Mouse (Mus musculus): ENCODE data around the gene Fcrla. TPM values are rescaled to one million over a fixed set of nuclear protein-coding genes. Genes with fewer than 3 reads are reported as not detected.

The Fcrla gene
- polyA plus RNA-seq, 1 experiment from 2014 or later = 0.67 TPM

DNA sequence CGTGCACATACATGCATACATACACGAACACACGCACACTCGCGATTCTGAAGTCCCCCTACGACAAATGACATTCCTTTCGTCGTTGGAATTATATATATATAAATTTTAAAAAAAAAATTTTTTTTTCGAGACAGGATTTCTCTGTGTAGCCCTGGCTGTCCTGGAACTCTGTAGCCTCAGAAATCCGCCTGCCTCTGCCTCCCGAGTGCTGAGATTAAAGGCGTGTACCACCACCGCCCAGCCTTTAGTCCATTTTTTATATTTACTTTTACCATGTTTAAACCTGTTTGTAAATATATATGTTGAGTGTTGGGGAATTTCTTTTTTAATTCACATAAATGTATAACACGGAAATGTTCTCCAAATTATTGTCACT, 58.5 kb downstream of the Fcrla start:
- H3K9me3 ChIP-seq (replicated peaks; ENCODE audit: control insufficient read depth, low read length) = no peaks in the 10 kb centered on the region
- H3K4me3 ChIP-seq (ENCODE audit: low read depth, low read length) = peak overlapping the region; percentile 67
- H3K27ac ChIP-seq (ENCODE audit: low read length) = peak overlapping the region; percentile 4; the same call in 1 of the 2 replicates
- H3K27me3 ChIP-seq (ENCODE audit: control insufficient read depth, insufficient read depth, low read depth, low read length) = no peaks in the 10 kb centered on the region
- WGBS (ENCODE audit: insufficient replicate concordance) = 12% methylated on average over 14 of the region's 14 CpGs
- H3K4me1 ChIP-seq (ENCODE audit: control insufficient read depth, low read depth, low read length) = peaks cover 12% of the 10 kb centered on the region
- peak overlapping the region; percentile 44 for H3K9ac ChIP-seq (ENCODE audit: low read depth, low read length)
- H3K4me2 ChIP-seq (ENCODE audit: low read depth, low read length) = peak overlapping the region; percentile 86
- no peak for ATAC-seq (ENCODE audit: low read depth)
- H3K36me3 ChIP-seq (ENCODE audit: control insufficient read depth, insufficient read depth) = peaks cover 2% of the 10 kb centered on the region; the same call in 1 of the 2 replicates

DNA sequence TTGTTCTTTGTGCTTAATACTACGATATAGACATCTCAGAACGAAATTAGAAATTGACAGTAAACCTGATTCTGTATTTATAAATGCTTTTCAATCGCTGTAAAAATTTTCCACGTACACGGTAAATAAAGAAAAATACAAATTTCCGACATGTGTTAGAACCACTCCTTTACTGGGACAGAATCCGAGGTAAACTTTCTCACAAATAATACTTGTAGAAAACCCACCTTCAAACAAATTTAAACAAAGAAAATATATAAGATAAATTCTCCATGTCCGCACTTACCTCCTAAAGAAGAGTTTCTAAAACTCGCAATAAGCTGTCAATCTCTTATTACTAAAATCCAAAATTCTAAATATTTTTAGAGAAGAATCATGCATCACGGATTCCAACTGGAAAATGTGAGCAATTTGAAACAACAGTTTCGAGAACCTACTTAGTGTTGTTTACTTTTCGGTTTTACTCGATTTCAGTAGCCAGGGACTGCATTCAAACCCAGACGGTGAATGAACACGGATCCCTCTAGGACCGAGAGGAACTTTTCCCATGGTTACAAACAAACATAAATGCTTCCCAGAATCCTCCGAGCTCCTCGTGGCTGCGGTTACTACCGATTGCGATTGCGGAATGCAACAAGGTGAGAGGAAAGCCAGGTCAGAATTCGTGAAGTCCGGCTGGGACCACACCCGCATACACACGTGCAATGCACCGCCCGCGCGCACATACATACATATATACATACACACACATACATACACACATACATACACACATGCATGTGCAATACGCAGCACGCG, 59.1 kb downstream of the Fcrla start:
- peak overlapping the region; percentile 86 for H3K4me2 ChIP-seq (ENCODE audit: low read depth, low read length)
- peaks cover 2% of the 10 kb centered on the region; the same call in 1 of the 2 replicates for H3K36me3 ChIP-seq (ENCODE audit: control insufficient read depth, insufficient read depth)
- H3K4me1 ChIP-seq (ENCODE audit: control insufficient read depth, low read depth, low read length) = peaks cover 17% of the 10 kb centered on the region
- WGBS (ENCODE audit: insufficient replicate concordance) = under 1% methylated on average over 33 of the region's 33 CpGs
- peak overlapping the region; percentile 92 for H3K9ac ChIP-seq (ENCODE audit: low read depth, low read length)
- ATAC-seq (ENCODE audit: low read depth) = peak; percentile 71
- no peaks in the 10 kb centered on the region for H3K27me3 ChIP-seq (ENCODE audit: control insufficient read depth, insufficient read depth, low read depth, low read length)
- peak overlapping the region; percentile 92 for H3K27ac ChIP-seq (ENCODE audit: low read length)
- H3K9me3 ChIP-seq (replicated peaks; ENCODE audit: control insufficient read depth, low read length) = no peaks in the 10 kb centered on the region
- peak overlapping the region; percentile 86 for H3K4me3 ChIP-seq (ENCODE audit: low read depth, low read length)

DNA sequence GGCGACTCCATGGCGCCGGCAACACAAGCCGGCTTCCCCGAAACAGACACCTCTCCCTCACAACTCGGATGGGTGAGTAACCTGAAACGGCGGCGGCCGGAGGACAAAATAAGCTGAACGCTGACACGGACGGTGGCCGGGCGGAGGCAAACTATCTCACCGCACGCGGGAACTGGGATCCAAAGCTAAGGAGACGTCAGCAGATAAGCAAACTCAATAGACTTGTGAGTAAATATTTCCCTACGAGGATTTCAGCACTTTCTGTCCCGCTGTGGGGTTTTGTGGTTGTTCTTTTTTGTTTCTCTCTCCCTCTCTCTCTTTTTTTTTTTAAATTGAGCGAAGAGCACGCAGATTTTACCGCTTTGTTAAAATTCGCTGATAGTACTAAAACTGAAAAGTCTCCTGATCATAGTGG, 59.7 kb downstream of the Fcrla start, which contains the start of gene Atf6:
TSS of gene Atf6 (minus strand) at position 81 of the 415 bp plus-strand sequence.
- Histone ChIP-seq H3K4me1 (ENCODE audit: control insufficient read depth, low read depth, low read length) (peaks cover 23% of the 10 kb centered on the region), H3K4me2 (ENCODE audit: low read depth, low read length) (peak within 1 kb of the TSS; percentile 86), H3K9me3 (replicated peaks; ENCODE audit: control insufficient read depth, low read length) (no peaks in the 10 kb centered on the region), H3K27ac (ENCODE audit: low read length) (peak within 1 kb of the TSS; percentile 92), H3K27me3 (ENCODE audit: control insufficient read depth, insufficient read depth, low read depth, low read length) (no peaks in the 10 kb centered on the region), H3K4me3 (ENCODE audit: low read depth, low read length) (peak within 1 kb of the TSS; percentile 86), H3K36me3 (ENCODE audit: control insufficient read depth, insufficient read depth) (peaks cover 2% of the 10 kb centered on the region; the same call in 1 of the 2 replicates), H3K9ac (ENCODE audit: low read depth, low read length) (peak within 1 kb of the TSS; percentile 92)
- peak; percentile 85 for ATAC-seq (ENCODE audit: low read depth)
- under 1% methylated on average over 25 of the region's 25 CpGs for WGBS (ENCODE audit: insufficient replicate concordance)

Other genes starting within 250 kb of the Fcrla start
- gene Atf6, start 59.8 kb downstream of the Fcrla start, polyA plus RNA-seq (2015; fragmentation: Nextera tagmentation; extraction: Ambion mirVana) = 6.4 and 6.9 TPM in 2 replicates
- gene Gm26620, start 42.5 kb downstream of the Fcrla start, polyA plus RNA-seq (2015; fragmentation: Nextera tagmentation; extraction: Ambion mirVana) = 0.42 and 0.44 TPM in 2 replicates
- 20.5 and 21.4 TPM in 2 replicates for gene Dusp12, start 42.0 kb downstream of the Fcrla start, polyA plus RNA-seq (2015; fragmentation: Nextera tagmentation; extraction: Ambion mirVana)
- gene Fcrlb, start 14.6 kb downstream of the Fcrla start, polyA plus RNA-seq (2015; fragmentation: Nextera tagmentation; extraction: Ambion mirVana) = 0.06 and 0.07 TPM in 2 replicates
- gene Fcgr2b, start 49.0 kb upstream of the Fcrla start, polyA plus RNA-seq (2015; fragmentation: Nextera tagmentation; extraction: Ambion mirVana) = 6.1 and 6.7 TPM in 2 replicates
- 4.1 and 4.3 TPM in 2 replicates for gene Fcgr4, start 91.3 kb upstream of the Fcrla start, polyA plus RNA-seq (2015; fragmentation: Nextera tagmentation; extraction: Ambion mirVana)
- 28.6 and 30.3 TPM in 2 replicates for gene Fcgr3, start 137.4 kb upstream of the Fcrla start, polyA plus RNA-seq (2015; fragmentation: Nextera tagmentation; extraction: Ambion mirVana)
- gene Cfap126, start 186.3 kb upstream of the Fcrla start, polyA plus RNA-seq (2015; fragmentation: Nextera tagmentation; extraction: Ambion mirVana) = 1.8 and 2.1 TPM in 2 replicates
- 137 and 164 TPM in 2 replicates for gene Sdhc, start 223.0 kb upstream of the Fcrla start, polyA plus RNA-seq (2015; fragmentation: Nextera tagmentation; extraction: Ambion mirVana)
- 0.04 TPM in 1 of 2 replicates, not detected in the other for gene Mpz, start 223.1 kb upstream of the Fcrla start, polyA plus RNA-seq (2015; fragmentation: Nextera tagmentation; extraction: Ambion mirVana)